Mouse (Mus musculus) megakaryocyte-erythroid progenitor cell, adult 5-6 weeks (primary cell): ENCODE results near the gene Mpnd. TPM values are rescaled to one million over a fixed set of nuclear protein-coding genes. Genes with fewer than 3 reads are reported as not detected.

Experiments used
- ATAC-seq: replicated peaks from 2 replicates; pipeline ENCODE4 v1.8.0; 2016; ENCODE audit warnings: mild to moderate bottlenecking, inconsistent platforms; ENCODE audit not compliant: severe bottlenecking, poor library complexity, low FRiP score, low TSS enrichment
- total RNA-seq, 2 experiments: library from RNA; stranded (forward) in 1 of 2; stranded (reverse) in 1 of 2; fragments of 200-1000, 215-1000 nt in 1 of 2; fragments of >200 nt in 1 of 2; fragmentation: Nextera tagmentation in 1 of 2; gene quantifications; 2 replicates each; pipeline ENCODE4 v1.2.3; 2014 to 2017

The Mpnd gene
- total RNA-seq, 2 experiments from 2014 or later: 2.1 to 12.1 TPM

GRCm38 (mm10) chr17:55976255-55976862, 29.2 kb upstream of the Mpnd start:
- ATAC-seq: peak; percentile 88

GRCm38 (mm10) chr17:55977301-55977700, 28.2 kb upstream of the Mpnd start:
- ATAC-seq: no peak

GRCm38 (mm10) chr17:55986030-55986961, 19.2 kb upstream of the Mpnd start, which contains the start of gene Fsd1:
Fsd1 (plus strand) TSS chr17:55986509.
- ATAC-seq: no peak; the same call in 1 of the 2 replicates

- ATAC-seq: 0 out of 2 replicates have a peak, but pooled peaks have one; percentile 22
Measured at GRCm38 (mm10) chr17:55990278-55990898, 15.1 kb upstream of the Mpnd start.

- ATAC-seq: no peak
Measured at GRCm38 (mm10) chr17:55996007-55996406, 9.5 kb upstream of the Mpnd start.

- no peak for ATAC-seq
Measured at GRCm38 (mm10) chr17:55999794-56000499, 5.6 kb upstream of the Mpnd start.

- ATAC-seq: no peak
Measured at GRCm38 (mm10) chr17:56003000-56003399, 2.5 kb upstream of the Mpnd start.

- no peak for ATAC-seq
Measured at GRCm38 (mm10) chr17:56006956-56007355, 1.4 kb downstream of the Mpnd start.

GRCm38 (mm10) chr17:56007444-56008355, 2.2 kb downstream of the Mpnd start:
- ATAC-seq: no peak

GRCm38 (mm10) chr17:56008356-56009087, 3.0 kb downstream of the Mpnd start:
- ATAC-seq: peak; percentile 91

- peak; percentile 90 for ATAC-seq
Measured at GRCm38 (mm10) chr17:56009088-56009961, 3.8 kb downstream of the Mpnd start.

- ATAC-seq: no peak
Measured at GRCm38 (mm10) chr17:56009962-56010240, 4.4 kb downstream of the Mpnd start.

GRCm38 (mm10) chr17:56010255-56010654, 4.7 kb downstream of the Mpnd start:
- no peak; the same call in 1 of the 2 replicates for ATAC-seq

GRCm38 (mm10) chr17:56010681-56011080, 5.2 kb downstream of the Mpnd start:
- ATAC-seq: peak; percentile 8; the same call in 1 of the 2 replicates

- ATAC-seq: no peak
Measured at GRCm38 (mm10) chr17:56011441-56011840, 5.9 kb downstream of the Mpnd start.

GRCm38 (mm10) chr17:56015293-56015692, 9.8 kb downstream of the Mpnd start:
- ATAC-seq: no peak

GRCm38 (mm10) chr17:56016382-56016781, 10.9 kb downstream of the Mpnd start:
- ATAC-seq: no peak
